Mouse (Mus musculus): ENCODE data around the gene Paqr6.

DNA sequence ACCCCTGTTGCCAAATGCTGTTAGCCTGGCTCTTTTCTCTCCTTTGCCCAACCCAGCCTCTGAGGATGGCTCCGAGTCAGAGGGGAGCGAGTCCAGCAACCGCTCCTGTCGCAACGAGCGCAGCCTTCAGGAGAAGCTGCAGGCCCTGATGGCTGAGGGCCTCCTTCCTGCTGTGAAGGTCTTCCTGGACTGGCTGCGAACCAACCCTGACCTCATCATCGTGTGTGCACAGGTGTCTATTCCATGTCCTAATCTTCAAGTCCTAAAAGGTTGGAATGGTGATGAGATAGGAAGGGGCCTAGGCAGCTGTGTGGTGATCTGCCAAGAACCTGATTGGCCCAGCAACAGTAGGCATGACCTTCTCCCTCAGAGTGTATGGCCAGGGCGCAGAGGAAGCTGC, 11.5 kb upstream of the Paqr6 start:
- TF ChIP-seq MAFK (IDR thresholded peaks at IDR 0.05; ENCODE audit: insufficient read depth, low read depth, low read length) (no peak), ZC3H11A (IDR thresholded peaks at IDR 0.05; ENCODE audit: borderline replicate concordance, low read depth, low read length) (no peak), CHD2 (IDR thresholded peaks at IDR 0.05; ENCODE audit: low read depth, low read length) (no peak), HCFC1 (IDR thresholded peaks at IDR 0.05; ENCODE audit: borderline replicate concordance, insufficient read depth, low read length) (no peak)

Measured in ES-E14 (cell line).